Mouse (Mus musculus) small intestine, adult 2 months (tissue): ENCODE results near the gene Tarsl2.

ENCODE experiments used
- CTCF ChIP-seq: fragments of 200-500 bp; IDR thresholded peaks from 2 replicates; pipeline ENCODE4 v1.5.1; 2012; ENCODE audit warnings: low read depth, mild to moderate bottlenecking, control low read depth, inconsistent platforms, low read length, moderate library complexity, mixed read lengths; ENCODE audit not compliant: insufficient replicate concordance, insufficient read length; ENCODE audit errors: extremely low read depth
- POLR2A ChIP-seq: fragments of 200-500 bp; IDR thresholded peaks from 2 replicates; pipeline ENCODE4 v1.6.1; 2012; ENCODE audit warnings: low read depth, mild to moderate bottlenecking, control low read depth, inconsistent platforms, low read length, moderate library complexity

DNA sequence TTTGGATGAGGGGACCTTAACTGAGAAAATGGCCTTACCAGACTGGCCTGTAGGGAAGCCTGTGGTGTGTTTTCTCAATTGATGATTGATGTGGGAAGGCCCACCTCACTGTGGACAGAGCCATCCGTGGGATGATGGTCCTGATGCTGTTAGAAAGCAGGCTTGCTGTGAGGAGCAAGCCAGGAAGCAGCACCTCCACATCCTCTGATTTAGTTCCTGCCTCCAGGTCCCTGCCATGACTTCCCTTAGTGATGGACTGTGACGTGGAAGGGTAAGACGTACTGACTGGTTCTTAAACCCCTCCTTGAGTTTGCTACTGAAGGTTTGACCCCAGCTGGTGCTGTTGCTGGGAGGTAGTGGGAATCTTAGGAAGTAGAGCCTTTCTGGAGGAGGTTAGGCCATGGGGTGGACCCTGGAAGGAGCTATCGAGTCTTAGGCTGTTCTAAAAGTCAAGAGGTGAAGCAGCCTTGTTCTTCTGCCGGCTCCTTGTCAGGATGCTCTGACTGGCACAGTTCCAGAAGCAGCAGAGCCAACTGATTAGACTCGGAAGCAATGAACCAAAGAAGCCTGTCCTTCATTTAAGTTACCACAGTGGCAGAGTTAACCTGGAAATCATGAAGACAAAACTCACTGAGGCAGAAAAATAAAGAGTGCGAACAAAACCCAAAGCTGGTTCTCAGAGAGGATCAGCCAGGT is 34.4 kb downstream of the Tarsl2 start:
- TF ChIP-seq CTCF (no peak), POLR2A (no peak)
